Mouse (Mus musculus) embryo, embryonic 11.5 days (tissue): ENCODE data around the gene Sema4d.
"Not testable (repeated sequence)": the region's sequence is repeated elsewhere in the genome, so short reads cannot be mapped to it uniquely, and the experiment has no call there.

Experiments used
- DNase-seq: peaks from one replicate; pipeline ENCODE4 v3.0.0-alpha.2; 2012; ENCODE audit warnings: low read depth, low spot score

Sema4d gene

DNA sequence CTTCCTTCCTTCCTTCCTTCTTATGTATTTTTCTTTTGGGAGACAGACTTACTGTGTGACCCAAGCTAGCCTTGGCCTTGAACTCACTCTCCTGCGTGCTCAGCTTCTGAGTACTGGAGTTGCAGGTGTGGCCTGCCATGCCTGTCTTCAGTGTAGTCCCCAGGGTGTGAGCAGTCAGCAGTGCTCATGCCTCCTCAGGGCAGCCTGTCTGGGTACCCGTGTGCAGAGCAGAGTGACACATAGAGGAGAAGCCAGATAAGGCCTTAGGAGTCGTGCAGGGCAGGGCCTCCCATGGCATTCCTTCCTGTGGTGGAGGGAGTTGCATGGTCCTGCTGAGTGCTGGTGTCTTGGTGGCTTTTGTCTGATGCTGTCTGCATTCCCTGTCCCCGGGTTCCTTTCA is 114.2 kb downstream of the Sema4d start:
- no peak for DNase-seq

DNA sequence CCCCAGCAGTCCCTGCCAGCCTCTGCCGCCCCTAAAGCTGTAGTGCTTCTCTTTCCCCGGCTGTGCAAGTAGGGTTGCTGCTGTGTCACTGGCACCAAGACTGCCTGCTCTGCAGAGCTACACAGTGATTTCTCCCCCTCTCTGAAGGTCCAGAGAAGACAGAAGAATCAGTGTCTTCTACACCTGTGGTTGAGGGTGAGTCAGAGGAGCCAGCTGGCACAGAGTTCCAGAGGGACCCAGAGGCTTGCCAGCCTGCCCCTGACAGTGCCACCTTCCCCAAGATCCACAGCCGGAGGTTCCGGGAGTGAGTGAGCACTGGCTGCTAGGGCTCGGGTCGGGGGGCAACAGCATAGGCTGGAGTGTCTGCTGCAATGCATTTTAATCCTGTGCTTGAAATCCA is 114.9 kb downstream of the Sema4d start:
- no peak for DNase-seq

DNA sequence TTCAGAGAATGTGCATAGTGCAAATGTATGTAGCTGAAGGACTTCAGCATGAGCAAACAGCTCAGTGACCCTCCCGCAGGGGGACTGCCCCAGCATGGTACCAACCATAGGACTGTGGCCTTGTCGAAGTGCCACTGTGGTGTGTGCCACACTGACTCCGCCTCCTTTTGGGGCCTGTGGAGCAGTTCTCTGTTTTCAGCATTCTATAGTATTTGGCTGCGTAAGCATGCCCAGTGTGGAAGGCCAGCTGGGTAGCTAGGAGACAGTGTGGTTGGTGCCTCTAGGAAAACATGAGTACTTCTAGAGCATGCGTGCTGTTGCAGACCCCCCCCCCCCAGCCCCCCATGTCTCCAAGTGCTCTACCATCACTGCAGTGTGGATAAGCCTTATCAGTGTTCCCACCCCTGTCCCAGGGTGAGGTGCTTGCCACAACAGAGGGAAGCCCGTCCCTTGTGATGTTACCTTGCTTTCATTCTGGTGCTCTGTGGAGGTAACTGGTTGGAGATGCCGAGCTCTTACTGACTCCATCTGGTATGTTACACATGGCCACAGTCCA is 115.8 kb downstream of the Sema4d start:
- DNase-seq = no peak

DNA sequence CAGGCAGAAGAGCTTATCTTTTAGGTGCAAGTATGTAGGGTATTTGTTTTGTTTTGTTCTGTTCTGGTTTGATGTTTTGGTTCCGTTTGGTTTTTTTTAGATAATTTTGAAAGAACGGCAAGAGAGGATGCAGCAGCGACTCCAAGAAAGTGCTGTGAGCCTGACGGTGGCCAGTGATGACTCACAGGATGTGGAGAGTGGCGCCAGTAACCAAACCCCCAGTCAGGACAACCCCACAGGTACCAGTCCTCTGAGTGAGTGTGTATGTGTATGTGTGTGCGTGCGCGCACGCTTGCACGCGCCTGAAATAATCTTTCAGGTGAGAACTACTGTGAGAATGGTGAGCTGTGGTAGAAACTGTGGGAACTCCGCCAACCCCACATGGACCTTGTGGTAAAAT is 116.5 kb downstream of the Sema4d start:
- no peak for DNase-seq

DNA sequence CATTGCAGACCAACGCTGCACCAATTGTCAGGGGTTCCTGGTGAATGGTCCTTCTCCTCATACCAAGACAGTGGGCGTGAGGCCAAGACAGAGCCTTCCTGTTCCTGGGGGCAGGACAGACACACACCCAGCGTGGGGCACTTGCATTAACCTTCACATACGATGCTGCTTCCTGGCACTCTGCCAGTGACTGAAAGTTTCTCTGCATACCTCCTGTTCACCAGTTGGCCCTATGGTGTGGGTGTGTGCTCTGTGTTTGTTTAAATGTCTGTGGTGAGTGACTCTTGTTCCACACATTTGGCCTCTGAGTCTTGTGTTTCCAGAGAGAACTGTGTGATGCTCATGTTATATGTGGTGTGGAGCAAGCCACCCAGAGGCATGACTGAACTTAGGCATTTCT is 116.9 kb downstream of the Sema4d start:
- no peak for DNase-seq

DNA sequence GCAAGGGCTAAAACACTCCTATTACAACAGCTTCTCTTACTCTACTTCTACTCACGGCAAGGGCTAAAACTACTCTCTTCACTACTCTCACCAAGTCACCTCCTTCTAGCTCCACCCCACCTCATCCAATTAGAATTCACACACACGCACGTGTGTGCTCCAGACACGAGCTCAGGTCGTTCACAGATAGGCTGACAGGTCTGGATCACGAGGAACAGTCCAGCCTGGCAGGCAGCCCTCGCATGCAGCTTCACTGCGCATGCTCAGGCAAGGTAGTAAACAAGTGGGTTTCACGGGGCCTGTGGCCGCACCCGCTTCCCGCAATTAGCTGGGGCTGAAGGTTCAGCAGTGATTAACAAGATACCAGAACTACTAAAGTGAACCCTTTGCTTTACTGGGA is 125.4 kb downstream of the Sema4d start:
- DNase-seq = not testable (repeated sequence)

DNA sequence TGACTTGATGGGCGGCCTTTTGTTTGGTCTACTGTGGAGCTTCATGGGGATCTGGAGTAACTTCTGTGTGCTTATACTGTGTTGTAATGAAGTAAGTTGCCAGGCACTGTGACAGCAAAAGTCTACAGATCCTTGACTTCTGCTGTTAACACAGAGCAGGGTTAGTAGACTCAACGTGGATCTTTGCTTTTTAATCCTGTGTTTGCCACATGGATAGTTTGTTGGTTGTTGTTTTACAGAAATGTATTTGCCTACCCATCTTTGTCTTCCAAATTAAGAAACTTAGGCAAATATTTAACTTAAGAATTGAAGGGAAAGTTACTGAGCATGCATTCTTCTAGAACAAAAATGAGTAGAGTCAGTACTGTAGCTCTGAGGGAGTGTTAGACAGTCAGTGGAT is 130.0 kb downstream of the Sema4d start:
- DNase-seq = no peak

DNA sequence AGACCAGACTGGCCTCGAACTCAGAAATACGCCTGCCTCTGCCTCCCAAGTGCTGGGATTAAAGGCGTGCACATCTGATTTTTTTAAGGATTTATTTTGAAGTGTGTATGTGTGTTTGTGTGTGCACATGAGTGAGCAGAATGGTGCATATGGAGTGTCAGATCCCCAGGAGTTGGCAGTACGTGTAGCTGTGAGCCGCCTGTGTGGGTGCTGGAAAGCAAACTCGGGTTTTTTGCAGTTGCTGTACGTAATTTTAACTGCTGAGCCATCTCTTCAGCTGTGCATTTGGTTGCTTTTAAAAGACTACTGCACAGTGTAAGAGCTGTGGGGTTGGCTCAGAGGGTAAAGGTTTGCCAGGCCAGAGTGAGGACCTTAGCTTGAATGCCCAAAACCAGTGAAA is 134.0 kb downstream of the Sema4d start:
- no peak for DNase-seq

DNA sequence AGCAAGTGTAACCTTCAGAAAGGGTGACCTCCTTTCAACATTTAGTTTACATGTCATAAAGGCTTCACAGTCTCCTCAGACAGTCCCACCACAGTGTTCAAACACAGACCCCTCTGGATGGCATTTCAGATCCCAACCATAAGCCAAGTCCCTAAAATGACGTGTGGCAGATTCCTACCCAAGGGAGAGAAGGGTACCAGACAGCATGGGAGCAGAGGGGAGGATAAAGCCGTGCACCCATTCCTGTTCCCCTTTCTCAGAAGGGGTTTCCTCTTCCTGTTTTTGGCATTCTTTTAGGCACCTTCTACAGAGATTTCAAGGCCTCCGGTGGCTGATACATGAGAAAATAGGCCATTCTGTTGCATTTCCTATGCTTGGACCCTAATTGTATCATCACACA is 135.5 kb downstream of the Sema4d start:
- DNase-seq = no peak

DNA sequence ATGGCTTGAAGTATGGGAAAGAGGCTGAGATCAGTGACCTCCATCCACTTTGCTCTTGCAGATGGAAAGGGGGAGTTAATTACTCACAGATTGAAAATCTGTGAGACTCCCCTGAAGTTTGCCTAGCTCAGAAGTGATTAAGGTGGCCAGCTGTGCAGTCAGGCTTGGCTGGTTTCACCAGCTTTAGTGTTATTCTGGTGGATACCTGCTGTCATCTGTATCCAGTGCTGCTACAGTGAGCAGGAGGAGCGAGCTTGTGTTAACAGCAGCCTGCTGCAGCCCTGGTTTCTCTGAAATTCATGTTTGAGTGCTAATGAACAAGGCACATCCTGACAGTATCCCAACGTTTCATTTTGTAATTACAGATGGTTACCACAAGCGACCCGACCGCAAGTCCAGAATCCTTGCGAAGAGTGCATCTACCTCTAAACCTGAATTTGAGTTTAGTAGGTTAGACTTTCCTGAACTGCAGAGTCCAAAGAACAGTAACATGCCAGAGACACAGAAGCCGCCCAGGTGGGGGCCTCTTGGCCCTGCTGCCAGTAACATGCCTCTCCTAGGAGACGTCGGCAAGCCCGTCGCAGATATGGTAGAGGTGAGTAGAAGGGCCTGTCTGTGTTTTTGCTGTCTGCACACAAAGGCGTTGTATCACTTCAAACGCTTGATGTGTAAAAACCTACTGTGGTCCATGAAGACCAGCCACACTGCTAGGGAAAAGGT is 136.9 kb downstream of the Sema4d start:
- DNase-seq = no peak

DNA sequence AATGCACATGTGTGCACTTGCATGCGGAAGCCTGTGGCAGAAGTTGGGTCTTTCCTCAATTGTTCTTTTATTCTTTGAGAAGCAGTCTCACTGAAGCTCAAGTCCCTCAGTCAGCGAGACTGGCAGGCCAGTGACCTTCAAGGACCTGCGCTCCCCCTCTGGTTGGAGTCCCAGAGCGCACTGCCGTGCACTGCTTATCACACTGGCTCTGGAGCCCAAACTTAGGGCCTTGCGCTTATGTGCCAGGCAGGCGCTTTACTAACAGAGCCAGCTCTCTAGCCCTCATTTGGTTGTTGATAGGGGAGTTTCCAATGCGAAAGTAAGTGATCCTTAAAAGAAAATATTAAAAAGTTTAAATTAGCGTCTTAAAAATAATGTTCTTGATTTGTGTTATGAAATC is 139.6 kb downstream of the Sema4d start:
- DNase-seq = no peak

DNA sequence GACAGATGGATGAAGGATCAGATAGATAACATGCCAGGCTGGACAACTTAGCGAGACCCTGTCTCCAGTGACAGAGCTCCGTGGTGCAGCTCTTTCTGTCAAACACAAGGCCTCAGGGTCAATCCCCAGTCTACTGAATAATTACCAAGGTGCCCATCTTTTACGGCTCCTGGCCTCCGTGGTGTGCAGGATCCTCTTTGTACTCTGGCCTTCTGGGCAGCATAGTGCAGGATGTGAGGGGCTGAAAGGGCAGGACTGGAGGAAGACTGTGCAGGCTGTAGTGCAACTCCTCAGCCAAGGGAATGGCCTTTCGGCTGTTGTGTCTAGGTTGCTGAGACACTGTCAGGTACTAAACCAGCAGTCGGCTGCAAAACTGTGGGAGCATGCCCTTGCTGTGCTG is 140.4 kb downstream of the Sema4d start:
- no peak for DNase-seq

DNA sequence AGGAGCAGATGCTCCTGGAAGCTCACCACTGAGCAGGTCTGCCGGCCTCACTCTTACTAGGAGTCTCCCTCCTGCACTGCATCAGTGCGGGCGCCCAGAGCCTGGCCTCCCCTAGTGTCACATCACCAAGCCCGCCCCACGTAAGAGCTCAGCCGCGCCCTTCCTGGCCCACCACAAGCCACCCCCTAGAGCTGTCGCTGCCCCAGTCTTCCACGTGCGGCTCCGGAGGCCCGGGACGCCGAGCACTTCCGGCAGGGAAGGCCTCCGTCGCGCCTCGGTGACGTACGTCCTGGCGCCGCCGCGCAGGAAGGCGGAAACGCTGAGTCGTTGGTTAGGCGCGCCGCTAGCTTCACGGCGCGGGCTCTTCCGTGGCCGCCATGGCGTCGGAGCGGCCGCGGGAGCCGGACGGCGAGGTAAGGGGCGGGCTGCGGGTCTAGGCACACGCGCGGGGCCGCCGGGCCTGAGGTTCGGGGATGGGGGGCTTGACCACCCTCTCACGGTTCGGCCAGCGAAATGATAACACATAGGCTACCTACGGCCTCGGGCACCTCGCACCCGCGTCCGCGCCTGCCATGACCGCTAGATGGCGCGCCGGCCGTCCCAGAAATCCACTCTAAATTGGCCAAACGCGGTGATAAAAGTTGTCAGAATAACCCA is 142.0 kb downstream of the Sema4d start, which contains the start of gene Secisbp2:
Secisbp2 (plus strand) TSS at position 290 of the 657 bp plus-strand sequence.
- peak; percentile 88 for DNase-seq

DNA sequence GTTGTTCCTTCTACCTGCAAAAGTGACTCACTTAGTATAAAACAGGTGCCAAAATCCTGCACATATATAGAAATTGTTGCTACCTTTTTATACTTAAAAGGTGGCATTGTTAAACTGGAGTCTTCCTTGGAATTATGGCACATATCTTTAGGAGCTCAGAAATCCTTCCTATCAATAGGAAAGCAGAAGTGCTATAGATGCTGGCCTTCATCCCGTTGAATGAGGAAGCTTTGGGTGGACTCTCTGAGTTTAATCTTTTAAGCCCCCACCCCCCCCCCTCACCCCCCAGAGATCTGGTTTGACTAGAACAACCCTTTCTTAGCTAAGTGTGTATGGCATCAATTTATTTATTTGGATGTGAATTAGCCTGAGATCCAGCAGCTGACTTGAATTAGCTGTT is 143.8 kb downstream of the Sema4d start:
- DNase-seq = no peak

DNA sequence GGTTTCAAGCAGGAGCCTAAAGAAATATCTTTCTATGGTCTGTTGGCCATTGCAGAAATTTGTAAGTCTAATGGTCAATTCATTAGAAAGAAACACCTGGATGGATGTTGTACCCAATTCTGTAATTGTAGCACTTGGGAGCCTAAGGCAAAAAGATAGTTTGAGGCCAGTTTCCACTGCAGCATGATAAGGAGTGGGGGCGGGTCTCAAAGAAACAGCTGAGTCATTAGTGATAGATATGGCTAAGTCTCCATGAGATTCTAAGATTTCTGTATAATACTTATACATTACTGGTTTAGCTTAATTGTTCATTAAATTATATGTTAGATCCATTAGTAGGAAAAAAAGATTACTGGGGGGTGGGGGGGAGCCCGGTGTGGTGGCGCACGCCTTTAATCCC is 145.3 kb downstream of the Sema4d start:
- no peak for DNase-seq

DNA sequence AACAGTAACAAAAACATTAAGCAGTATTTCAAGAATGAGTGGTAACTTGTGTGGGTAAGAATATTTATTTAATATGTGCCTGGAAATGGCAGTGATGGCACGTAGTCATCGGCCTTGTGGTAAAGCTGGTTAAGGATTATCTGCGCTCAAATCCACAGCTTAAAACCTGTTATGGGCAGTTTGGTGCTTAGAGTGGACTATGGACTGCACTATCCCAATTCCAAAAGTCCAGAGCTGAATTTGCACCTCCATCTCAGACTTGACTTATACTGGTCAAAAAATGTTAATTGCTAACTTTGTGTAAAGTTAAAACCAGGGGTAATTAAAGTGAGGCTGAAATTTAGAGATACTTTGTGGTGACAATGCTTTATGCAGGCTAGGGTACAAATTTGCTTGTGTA is 145.8 kb downstream of the Sema4d start:
- DNase-seq = no peak

DNA sequence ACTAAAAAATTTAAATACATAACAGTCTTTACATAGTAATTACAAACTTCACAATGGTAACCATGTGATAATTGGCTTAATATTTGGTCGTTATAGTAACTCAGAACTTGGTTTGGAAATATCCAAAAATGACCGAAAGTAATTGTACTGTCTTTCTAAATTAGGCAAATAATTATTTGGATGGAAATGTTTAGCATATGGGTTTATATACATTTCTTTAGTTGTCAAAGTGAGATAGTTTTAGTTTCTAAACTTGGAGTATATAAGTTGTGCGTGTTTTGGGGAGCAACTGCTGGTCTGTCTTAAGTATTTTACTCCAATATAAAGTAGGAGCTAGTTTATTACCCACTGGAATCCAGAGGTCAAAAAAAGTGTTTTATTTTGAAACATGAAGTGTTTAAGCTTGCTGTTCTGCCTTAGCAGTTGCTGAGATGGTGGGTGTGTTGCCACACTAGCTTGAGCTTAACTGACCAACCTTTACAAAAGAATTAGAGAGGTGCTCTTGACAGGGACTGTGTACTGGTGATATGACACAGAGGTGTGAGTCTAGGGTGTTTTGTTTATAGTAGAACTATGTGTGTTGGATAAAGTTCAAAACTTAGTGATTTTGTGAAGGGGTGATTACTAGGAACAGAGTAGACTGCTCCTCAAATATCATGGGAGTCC is 147.1 kb downstream of the Sema4d start:
- DNase-seq = no peak

DNA sequence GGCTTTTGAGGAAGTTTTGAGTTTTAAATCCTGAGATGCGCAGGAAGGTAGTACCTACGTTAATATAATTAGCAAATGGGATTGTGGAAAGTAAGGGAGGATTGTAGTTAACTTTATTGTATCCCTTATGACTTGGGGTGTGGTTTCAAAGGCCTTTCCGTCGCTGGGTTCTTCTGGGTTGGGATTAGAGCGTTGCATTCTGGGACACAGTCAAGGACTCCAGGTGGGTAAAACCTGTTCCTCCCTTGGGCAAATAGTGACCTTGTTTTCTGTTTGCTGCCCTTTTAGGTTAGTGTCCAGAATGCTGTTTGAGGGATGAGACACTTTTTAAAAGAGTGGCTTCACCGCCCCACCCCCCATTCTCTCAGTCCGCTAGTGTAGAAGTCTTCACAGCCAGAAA is 147.7 kb downstream of the Sema4d start:
- no peak for DNase-seq

DNA sequence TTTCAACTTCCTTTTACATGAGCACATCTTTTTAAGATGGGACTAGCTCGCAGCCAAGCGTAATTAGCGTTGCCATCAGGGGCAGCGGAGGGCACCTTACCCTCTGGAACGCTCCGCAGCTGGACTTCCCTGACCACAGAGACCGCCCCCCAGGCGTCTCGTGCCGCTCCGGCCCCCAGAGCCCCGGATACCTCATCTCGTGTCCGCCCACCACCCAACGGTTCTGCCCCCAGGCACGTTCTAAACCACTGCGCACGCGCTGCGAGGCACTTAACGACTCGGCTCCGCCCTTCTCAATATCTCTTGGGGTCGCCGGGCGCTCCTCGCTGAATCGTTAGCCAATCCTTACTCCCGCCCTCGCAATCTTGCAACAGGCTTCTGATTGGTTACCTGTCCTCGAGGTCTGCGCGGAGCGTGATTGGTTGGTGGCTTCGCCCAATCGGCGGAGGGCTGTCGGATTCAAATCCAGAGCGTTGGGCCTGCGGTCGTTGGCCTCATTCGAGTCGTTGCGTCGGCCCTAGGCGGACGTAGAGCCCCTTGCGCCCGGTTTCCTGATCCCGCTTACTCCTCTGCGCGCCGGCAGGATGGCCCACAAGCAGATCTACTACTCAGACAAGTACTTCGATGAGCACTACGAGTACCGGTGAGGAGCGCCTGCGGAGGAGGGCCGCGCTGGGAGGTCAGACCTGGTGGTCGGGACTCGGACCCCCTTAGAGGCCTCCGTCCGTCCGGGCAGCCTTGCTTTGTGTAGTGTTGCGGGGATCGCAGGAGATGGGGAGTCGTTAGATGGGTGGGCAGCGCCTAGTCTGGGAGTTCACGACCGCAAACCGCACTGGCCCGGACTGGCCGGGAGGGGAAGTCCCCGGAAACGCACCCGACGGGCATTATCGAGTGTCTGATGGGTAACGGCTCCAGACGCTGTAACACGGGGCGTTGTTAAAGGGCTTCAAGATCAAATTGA is 148.4 kb downstream of the Sema4d start, which contains the start of gene Cks2:
Cks2 (plus strand) TSS at position 404 of the 961 bp plus-strand sequence.
- peak; percentile 98 for DNase-seq

DNA sequence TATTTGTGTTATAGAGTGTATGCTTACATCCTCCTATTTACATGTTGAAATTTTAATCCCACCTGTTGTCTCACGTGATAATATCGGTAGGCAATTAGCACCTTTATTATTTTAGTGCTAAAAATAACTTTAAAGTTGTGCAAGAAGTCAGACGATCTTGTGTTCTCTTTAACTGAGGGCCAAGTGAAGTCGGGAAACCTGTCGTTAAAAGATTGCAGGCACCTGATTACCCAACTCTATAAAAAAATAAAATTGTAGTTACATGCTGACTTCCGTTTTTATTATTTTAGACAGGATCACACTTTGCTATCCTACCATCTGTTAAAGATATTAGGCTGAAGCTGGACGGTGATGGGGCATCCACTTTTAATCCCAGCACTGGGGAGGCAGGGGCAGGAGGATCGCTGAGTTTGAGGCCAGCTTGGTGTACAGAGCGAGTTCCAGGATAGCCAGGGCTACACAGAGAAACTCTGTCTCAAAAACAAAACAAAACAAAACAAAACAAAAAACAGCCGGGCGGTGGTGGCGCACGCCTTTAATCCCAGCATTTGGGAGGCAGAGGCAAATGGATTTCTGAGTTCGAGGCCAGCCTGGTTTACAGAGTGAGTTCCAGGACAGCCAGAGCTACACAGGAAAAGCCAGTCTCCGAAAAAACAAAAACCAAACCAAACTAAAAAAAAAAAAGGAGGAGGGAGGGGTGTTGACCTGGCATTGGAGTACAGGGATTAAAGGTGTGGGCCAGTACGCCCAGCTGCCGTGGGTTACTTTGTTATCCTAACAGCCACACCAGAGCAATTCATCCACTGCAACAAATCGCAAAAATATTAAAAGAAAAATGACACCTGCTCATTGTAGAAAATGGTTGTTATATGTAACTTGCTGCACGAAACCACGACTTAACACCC is 149.4 kb downstream of the Sema4d start:
- DNase-seq = no peak
